Mouse (Mus musculus): ENCODE data around the gene Htr5a. TPM values are rescaled to one million over a fixed set of nuclear protein-coding genes. Genes with fewer than 3 reads are reported as not detected.

Gene Htr5a
- polyA plus RNA-seq, 1 experiment from 2014 or later = not detected

DNA sequence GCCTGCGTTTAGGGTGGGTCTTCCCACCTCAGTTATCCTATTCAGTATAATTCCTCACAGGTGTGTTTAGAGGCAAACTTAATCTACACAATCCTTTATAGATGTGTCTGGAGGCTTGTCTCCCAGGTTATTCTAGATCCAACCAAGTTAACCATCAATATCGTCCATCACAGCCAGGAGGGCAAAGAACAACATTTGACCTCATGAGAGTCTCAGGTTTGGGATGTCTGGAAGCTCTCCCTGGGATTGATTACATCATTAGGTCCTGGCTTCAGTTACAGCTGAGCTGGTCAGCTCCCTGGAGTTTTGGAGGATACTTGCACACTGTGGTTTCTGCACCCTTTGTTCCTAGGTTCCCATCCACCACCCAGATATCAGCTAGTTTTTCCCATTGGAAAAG, 6.9 kb upstream of the Htr5a start:
- Histone ChIP-seq H3K27ac (ENCODE audit: low read length) (no peak overlapping the region), H3K4me2 (replicated peaks; ENCODE audit: low read depth, low read length) (no peak overlapping the region), H3K9me3 (ENCODE audit: control insufficient read depth, low read depth, low read length) (no peaks in the 10 kb centered on the region), H3K4me3 (ENCODE audit: low read depth, low read length) (no peak overlapping the region), H3K36me3 (ENCODE audit: control insufficient read depth, insufficient read depth, low read length) (no peaks in the 10 kb centered on the region), H3K27me3 (ENCODE audit: control insufficient read depth, insufficient read depth, low read length) (no peaks in the 10 kb centered on the region), H3K9ac (replicated peaks; ENCODE audit: low read depth, low read length) (no peak overlapping the region), H3K4me1 (ENCODE audit: control insufficient read depth, insufficient read depth, low read length) (no peaks in the 10 kb centered on the region)
- 77% methylated on average over 2 of the region's 2 CpGs for WGBS
- no peak for ATAC-seq (ENCODE audit: insufficient number of reproducible peaks, insufficient read depth, low FRiP score, low read depth)

DNA sequence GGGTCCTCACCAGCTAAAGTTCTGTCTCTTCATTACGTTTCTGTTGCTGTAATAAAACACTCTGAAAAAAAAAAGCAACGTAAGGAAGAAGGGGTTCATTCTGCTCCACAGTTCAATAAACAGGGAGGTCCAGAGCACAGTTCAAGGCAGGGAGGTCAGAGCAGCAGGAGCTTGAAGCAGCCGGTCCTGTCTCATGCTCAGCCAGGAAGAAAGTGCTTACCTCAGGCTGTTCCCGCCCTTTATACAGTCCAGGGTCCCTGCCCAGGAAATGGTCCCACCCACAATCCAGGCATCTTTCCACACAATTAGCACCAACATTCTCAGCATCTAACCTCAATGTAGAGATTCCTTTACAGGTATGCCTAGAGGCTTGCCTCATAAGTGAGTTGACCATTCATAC, 3.9 kb upstream of the Htr5a start:
- no peak overlapping the region for H3K4me3 ChIP-seq (ENCODE audit: low read depth, low read length)
- peaks cover 8% of the 10 kb centered on the region; the same call in 1 of the 2 replicates for H3K27me3 ChIP-seq (ENCODE audit: control insufficient read depth, insufficient read depth, low read length)
- no peak overlapping the region for H3K9ac ChIP-seq (replicated peaks; ENCODE audit: low read depth, low read length)
- no peaks in the 10 kb centered on the region for H3K36me3 ChIP-seq (ENCODE audit: control insufficient read depth, insufficient read depth, low read length)
- no peak overlapping the region for H3K4me2 ChIP-seq (replicated peaks; ENCODE audit: low read depth, low read length)
- WGBS = 43% methylated on average over 4 of the region's 4 CpGs
- no peaks in the 10 kb centered on the region for H3K9me3 ChIP-seq (ENCODE audit: control insufficient read depth, low read depth, low read length)
- no peaks in the 10 kb centered on the region for H3K4me1 ChIP-seq (ENCODE audit: control insufficient read depth, insufficient read depth, low read length)
- no peak for ATAC-seq (ENCODE audit: insufficient number of reproducible peaks, insufficient read depth, low FRiP score, low read depth)
- no peak overlapping the region for H3K27ac ChIP-seq (ENCODE audit: low read length)

DNA sequence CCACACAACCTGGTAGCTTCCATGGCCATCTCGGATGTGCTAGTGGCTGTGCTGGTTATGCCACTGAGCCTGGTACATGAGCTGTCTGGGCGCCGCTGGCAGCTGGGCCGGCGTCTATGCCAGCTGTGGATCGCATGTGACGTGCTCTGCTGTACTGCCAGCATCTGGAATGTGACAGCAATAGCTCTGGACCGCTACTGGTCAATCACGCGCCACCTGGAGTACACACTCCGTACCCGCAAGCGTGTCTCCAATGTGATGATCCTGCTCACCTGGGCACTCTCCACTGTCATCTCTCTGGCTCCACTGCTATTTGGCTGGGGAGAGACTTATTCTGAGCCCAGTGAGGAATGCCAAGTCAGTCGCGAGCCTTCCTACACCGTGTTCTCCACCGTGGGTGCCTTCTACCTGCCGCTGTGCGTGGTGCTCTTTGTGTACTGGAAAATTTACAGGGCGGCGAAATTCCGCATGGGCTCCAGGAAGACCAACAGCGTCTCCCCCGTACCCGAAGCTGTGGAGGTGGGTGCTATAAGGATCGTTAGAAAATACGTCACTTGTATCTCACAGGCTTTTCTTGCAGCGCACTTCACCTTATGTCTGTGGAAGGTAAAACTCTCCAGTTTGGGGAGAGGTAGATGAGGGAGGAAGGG, 847 bp downstream of the Htr5a start:
- Histone ChIP-seq H3K27me3 (ENCODE audit: control insufficient read depth, insufficient read depth, low read length) (peaks cover 10% of the 10 kb centered on the region; the same call in 1 of the 2 replicates), H3K4me1 (ENCODE audit: control insufficient read depth, insufficient read depth, low read length) (no peaks in the 10 kb centered on the region), H3K9ac (replicated peaks; ENCODE audit: low read depth, low read length) (no peak overlapping the region), H3K4me2 (replicated peaks; ENCODE audit: low read depth, low read length) (no peak overlapping the region), H3K4me3 (ENCODE audit: low read depth, low read length) (no peak overlapping the region), H3K27ac (ENCODE audit: low read length) (no peak overlapping the region), H3K36me3 (ENCODE audit: control insufficient read depth, insufficient read depth, low read length) (no peaks in the 10 kb centered on the region), H3K9me3 (ENCODE audit: control insufficient read depth, low read depth, low read length) (no peaks in the 10 kb centered on the region)
- no peak for ATAC-seq (ENCODE audit: insufficient number of reproducible peaks, insufficient read depth, low FRiP score, low read depth)
- 68% methylated on average over 28 of the region's 28 CpGs for WGBS

DNA sequence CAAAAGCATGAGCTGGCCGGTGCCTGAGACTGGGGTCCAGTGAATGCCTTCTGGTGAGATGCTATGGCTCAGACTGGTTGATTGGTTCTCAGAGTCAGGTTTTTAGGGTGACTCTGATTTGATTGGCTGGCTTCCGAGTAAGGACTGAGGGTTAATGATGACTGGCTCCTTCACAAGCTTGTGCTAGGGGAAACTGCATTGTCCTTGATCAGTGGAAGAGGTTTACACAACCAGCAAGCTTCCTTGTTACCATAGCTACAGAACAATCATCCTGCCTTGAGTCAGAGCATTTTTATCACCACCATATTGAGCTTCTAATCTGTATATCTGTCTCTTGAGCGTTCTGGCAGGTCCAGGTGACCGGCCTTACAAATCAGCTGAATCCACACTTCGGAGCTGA, 5.0 kb downstream of the Htr5a start:
- Histone ChIP-seq H3K9ac (replicated peaks; ENCODE audit: low read depth, low read length) (no peak overlapping the region), H3K9me3 (ENCODE audit: control insufficient read depth, low read depth, low read length) (no peaks in the 10 kb centered on the region), H3K4me1 (ENCODE audit: control insufficient read depth, insufficient read depth, low read length) (no peaks in the 10 kb centered on the region), H3K27ac (ENCODE audit: low read length) (no peak overlapping the region), H3K4me2 (replicated peaks; ENCODE audit: low read depth, low read length) (no peak overlapping the region), H3K4me3 (ENCODE audit: low read depth, low read length) (no peak overlapping the region), H3K27me3 (ENCODE audit: control insufficient read depth, insufficient read depth, low read length) (peaks cover 10% of the 10 kb centered on the region; the same call in 1 of the 2 replicates), H3K36me3 (ENCODE audit: control insufficient read depth, insufficient read depth, low read length) (no peaks in the 10 kb centered on the region)
- no peak for ATAC-seq (ENCODE audit: insufficient number of reproducible peaks, insufficient read depth, low FRiP score, low read depth)
- WGBS = 62% methylated on average over 5 of the region's 5 CpGs

DNA sequence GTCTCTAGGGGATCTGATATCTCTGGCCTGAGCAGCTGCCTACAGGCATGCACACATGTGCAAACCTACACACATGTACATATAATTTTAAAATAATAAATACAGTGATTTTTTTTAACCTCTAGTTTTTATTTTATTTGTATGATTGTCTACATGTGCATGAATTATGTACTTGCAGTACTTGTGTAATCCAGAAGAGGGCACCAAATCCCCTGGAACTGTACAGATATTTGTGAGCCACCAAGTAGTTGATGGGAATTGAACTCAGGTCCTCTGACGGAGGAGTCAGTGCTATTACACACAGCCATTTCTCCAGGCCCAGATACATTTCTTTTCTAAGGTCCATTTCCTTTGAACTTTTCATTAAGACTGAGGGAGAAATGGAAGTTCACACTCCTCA, 12.3 kb downstream of the Htr5a start:
- 61% methylated on average over 1 of the region's 1 CpGs for WGBS
- Histone ChIP-seq H3K9me3 (ENCODE audit: control insufficient read depth, low read depth, low read length) (no peaks in the 10 kb centered on the region), H3K9ac (replicated peaks; ENCODE audit: low read depth, low read length) (no peak overlapping the region), H3K36me3 (ENCODE audit: control insufficient read depth, insufficient read depth, low read length) (no peaks in the 10 kb centered on the region), H3K27ac (ENCODE audit: low read length) (no peak overlapping the region), H3K4me2 (replicated peaks; ENCODE audit: low read depth, low read length) (no peak overlapping the region), H3K4me1 (ENCODE audit: control insufficient read depth, insufficient read depth, low read length) (no peaks in the 10 kb centered on the region), H3K4me3 (ENCODE audit: low read depth, low read length) (no peak overlapping the region), H3K27me3 (ENCODE audit: control insufficient read depth, insufficient read depth, low read length) (no peaks in the 10 kb centered on the region)
- ATAC-seq (ENCODE audit: insufficient number of reproducible peaks, insufficient read depth, low FRiP score, low read depth) = no peak

DNA sequence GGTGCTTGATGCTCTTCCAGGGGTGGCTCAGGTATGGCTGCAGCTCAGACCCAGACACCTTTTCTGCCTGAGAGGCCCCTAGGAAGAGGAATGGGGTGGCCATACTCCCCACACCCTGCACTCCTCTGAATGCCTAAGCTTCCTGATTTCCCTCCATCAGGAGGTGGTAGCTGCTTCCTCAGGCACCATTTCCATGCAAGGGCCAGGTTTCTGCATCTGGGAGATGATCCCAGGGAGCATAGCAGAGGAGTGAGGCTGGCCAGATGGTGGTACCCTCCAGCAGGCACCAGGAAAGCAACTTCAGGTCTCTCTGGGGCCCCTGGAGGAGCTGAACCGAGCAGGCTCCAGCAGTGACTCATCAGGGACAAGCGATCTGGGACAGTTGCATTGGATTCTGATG, 13.8 kb downstream of the Htr5a start:
- no peak overlapping the region for H3K27ac ChIP-seq (ENCODE audit: low read length)
- H3K9ac ChIP-seq (replicated peaks; ENCODE audit: low read depth, low read length) = no peak overlapping the region
- no peaks in the 10 kb centered on the region for H3K4me1 ChIP-seq (ENCODE audit: control insufficient read depth, insufficient read depth, low read length)
- WGBS = 67% methylated on average over 2 of the region's 2 CpGs
- ATAC-seq (ENCODE audit: insufficient number of reproducible peaks, insufficient read depth, low FRiP score, low read depth) = no peak
- no peak overlapping the region for H3K4me2 ChIP-seq (replicated peaks; ENCODE audit: low read depth, low read length)
- H3K36me3 ChIP-seq (ENCODE audit: control insufficient read depth, insufficient read depth, low read length) = no peaks in the 10 kb centered on the region
- no peaks in the 10 kb centered on the region for H3K27me3 ChIP-seq (ENCODE audit: control insufficient read depth, insufficient read depth, low read length)
- H3K4me3 ChIP-seq (ENCODE audit: low read depth, low read length) = no peak overlapping the region
- no peaks in the 10 kb centered on the region for H3K9me3 ChIP-seq (ENCODE audit: control insufficient read depth, low read depth, low read length)

DNA sequence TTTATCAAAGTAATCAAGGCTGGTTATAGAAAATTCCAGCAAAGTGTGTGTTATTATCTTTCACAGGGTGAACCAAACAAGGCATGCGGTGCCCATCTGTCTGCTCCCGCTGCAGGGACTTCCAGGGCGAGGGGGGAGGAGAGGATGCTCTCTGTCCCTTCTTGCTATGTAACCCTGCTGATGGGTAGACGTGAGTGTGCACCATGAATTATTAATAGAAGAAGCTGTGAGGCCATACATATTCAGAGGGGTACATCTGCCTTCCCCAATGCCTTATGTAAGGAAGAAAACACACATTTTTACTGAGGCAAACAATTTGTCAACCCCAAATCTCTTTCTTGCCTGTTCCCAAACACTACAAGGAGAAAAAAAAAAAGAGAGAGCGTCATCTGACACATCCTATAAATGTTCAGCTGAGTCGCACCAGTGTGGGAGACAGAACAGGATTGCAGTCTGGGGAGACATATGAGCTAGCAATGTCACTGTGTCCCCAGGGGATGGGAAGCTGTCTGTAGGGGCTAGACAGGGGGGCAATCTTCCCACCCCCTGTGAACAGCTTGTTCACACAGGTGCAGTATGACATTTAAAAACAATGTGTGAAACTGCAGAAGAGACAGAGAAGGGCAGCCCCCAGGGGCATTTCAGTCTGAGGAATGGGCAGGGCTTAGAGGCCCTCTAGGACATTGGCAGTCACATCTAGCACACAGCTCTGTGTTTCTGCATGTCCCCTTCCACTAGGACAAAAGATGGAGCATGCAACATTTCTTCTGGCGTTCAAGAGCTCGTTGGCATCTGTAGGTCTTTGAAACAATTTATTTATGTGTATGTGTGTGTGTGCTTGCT, 31.5 kb downstream of the Htr5a start:
- Histone ChIP-seq H3K27ac (ENCODE audit: low read length) (no peak overlapping the region), H3K4me3 (ENCODE audit: low read depth, low read length) (no peak overlapping the region), H3K9ac (replicated peaks; ENCODE audit: low read depth, low read length) (no peak overlapping the region), H3K27me3 (ENCODE audit: control insufficient read depth, insufficient read depth, low read length) (no peaks in the 10 kb centered on the region), H3K4me2 (replicated peaks; ENCODE audit: low read depth, low read length) (no peak overlapping the region), H3K9me3 (ENCODE audit: control insufficient read depth, low read depth, low read length) (no peaks in the 10 kb centered on the region), H3K36me3 (ENCODE audit: control insufficient read depth, insufficient read depth, low read length) (no peaks in the 10 kb centered on the region), H3K4me1 (ENCODE audit: control insufficient read depth, insufficient read depth, low read length) (no peaks in the 10 kb centered on the region)
- 66% methylated on average over 8 of the region's 8 CpGs for WGBS
- ATAC-seq (ENCODE audit: insufficient number of reproducible peaks, insufficient read depth, low FRiP score, low read depth) = no peak

DNA sequence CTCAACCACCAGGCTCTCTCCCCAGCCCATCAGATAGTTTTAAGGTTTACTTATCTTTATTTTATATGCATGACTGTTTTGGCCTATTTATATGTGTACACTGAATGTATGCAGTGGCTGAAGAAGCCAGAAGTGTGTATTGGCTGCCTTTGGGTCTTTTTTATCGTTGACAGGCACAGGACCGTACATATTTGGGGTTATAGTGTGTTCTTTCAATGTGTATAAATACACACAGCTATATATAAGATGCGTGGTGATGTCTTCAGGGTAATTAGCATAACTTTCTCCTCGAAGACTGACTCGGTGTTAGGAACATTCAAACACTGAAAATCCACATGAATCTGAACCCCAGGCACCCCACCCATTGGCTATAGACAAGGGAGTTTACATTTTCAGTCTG, 32.3 kb downstream of the Htr5a start:
- Histone ChIP-seq H3K9ac (replicated peaks; ENCODE audit: low read depth, low read length) (no peak overlapping the region), H3K4me1 (ENCODE audit: control insufficient read depth, insufficient read depth, low read length) (no peaks in the 10 kb centered on the region)

More for the DNA sequence above, 32.3 kb downstream of the Htr5a start:
- Histone ChIP-seq H3K27me3 (ENCODE audit: control insufficient read depth, insufficient read depth, low read length) (no peaks in the 10 kb centered on the region), H3K9me3 (ENCODE audit: control insufficient read depth, low read depth, low read length) (no peaks in the 10 kb centered on the region), H3K4me2 (replicated peaks; ENCODE audit: low read depth, low read length) (no peak overlapping the region), H3K27ac (ENCODE audit: low read length) (no peak overlapping the region), H3K4me3 (ENCODE audit: low read depth, low read length) (no peak overlapping the region), H3K36me3 (ENCODE audit: control insufficient read depth, insufficient read depth, low read length) (no peaks in the 10 kb centered on the region)
- no peak for ATAC-seq (ENCODE audit: insufficient number of reproducible peaks, insufficient read depth, low FRiP score, low read depth)
- 81% methylated on average over 5 of the region's 5 CpGs for WGBS

Data from stomach, embryonic 14.5 days (tissue).